Mouse (Mus musculus) forebrain, embryonic 12.5 days (tissue): ENCODE results near the gene Ppl. TPM values are rescaled to one million over a fixed set of nuclear protein-coding genes. Genes with fewer than 3 reads are reported as not detected.

Experiments used
- ATAC-seq: fragments of 200-750 bp; cut with Nextera tagmentation; 2 replicates; pipeline ENCODE4 v1.8.0; 2017; ENCODE audit warnings: moderate TSS enrichment; ENCODE audit not compliant: low FRiP score
- H3K27ac ChIP-seq: fragments of 300-500 bp; sonication (generic); 2 replicates; pipeline ENCODE4 v1.5.1; 2016; ENCODE audit warnings: mild to moderate bottlenecking
- H3K27me3 ChIP-seq: fragments of 300-500 bp; sonication (generic); 2 replicates; pipeline ENCODE4 v1.6.1; 2016; ENCODE audit warnings: mild to moderate bottlenecking
- H3K36me3 ChIP-seq: fragments of 300-500 bp; sonication (generic); replicated peaks from 2 replicates; pipeline ENCODE4 v1.6.1; 2016; ENCODE audit warnings: mild to moderate bottlenecking
- H3K4me1 ChIP-seq: fragments of 300-500 bp; sonication (generic); 2 replicates; pipeline ENCODE4 v1.6.1; 2016
- H3K4me2 ChIP-seq: fragments of 300-500 bp; sonication (generic); 2 replicates; pipeline ENCODE4 v1.6.1; 2016; ENCODE audit warnings: mild to moderate bottlenecking, moderate library complexity
- H3K4me3 ChIP-seq: fragments of 300-500 bp; sonication (generic); replicated peaks from 2 replicates; pipeline ENCODE4 v1.5.1; 2016; ENCODE audit warnings: mild to moderate bottlenecking
- H3K9ac ChIP-seq: fragments of 300-500 bp; sonication (generic); 2 replicates; pipeline ENCODE4 v1.6.1; 2016; ENCODE audit warnings: mild to moderate bottlenecking
- H3K9me3 ChIP-seq: fragments of 300-500 bp; sonication (generic); 2 replicates; pipeline ENCODE4 v1.6.1; 2016
- WGBS: fragments of 180-500 bp; shearing (Covaris S2); methylation state at CpG from one replicate; pipeline ENCODE4 v1.1.7; 2016; 5-methylcytosine and 5-hydroxymethylcytosine counted together
- polyA plus RNA-seq: library from polyadenylated mRNA; unstranded; fragments of >200 nt; fragmentation: Nextera tagmentation; extraction: Ambion mirVana; gene quantifications from 2 replicates; pipeline ENCODE4 v1.2.1, GENCODE M21; 2016

Gene Ppl
- polyA plus RNA-seq, 1 experiment from 2014 or later = 1.1 TPM

- Histone ChIP-seq H3K9ac (no peak overlapping the region), H3K36me3 (peaks cover 58% of the 10 kb centered on the region)
- 95% methylated on average over 4 of the region's 4 CpGs for WGBS
Observed at GRCm38 (mm10) chr16:5063472-5063871, 68.7 kb downstream of the Ppl start.

DNA sequence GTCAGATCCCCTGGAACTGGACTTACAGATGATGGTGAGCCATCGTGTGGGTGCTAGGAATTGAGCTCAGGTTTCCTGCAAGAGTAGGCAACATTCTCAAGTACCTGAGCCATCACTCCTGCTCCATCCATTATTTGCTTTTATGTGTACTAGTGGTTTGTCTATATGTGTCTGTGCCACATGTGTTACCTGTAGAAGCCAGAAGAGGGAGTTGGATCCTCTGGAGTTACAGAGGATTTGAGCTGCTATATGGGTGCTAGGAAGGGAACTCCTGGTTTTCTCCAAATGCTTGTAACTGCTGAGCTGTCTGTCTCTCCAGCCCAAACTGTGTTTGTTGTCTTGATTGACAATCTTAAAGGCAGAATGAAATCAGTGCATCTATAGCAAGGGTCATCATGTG is 74.1 kb downstream of the Ppl start:
- H3K9me3 ChIP-seq = no peaks in the 10 kb centered on the region
- ATAC-seq = no peak
- H3K9ac ChIP-seq = no peak overlapping the region
- 100% methylated on average over 1 of the region's 1 CpGs for WGBS
- H3K36me3 ChIP-seq = peaks cover 58% of the 10 kb centered on the region
- H3K4me2 ChIP-seq = no peak overlapping the region
- no peak overlapping the region for H3K4me3 ChIP-seq
- no peaks in the 10 kb centered on the region for H3K27me3 ChIP-seq
- H3K27ac ChIP-seq = no peak overlapping the region
- no peaks in the 10 kb centered on the region for H3K4me1 ChIP-seq

More at GRCm38 (mm10) chr16:5063472-5063871, 68.7 kb downstream of the Ppl start:
- H3K27me3 ChIP-seq = no peaks in the 10 kb centered on the region
- H3K9me3 ChIP-seq = no peaks in the 10 kb centered on the region
- H3K4me3 ChIP-seq = no peak overlapping the region
- H3K4me2 ChIP-seq = no peak overlapping the region
- no peaks in the 10 kb centered on the region for H3K4me1 ChIP-seq
- no peak for ATAC-seq
- no peak overlapping the region for H3K27ac ChIP-seq

GRCm38 (mm10) chr16:5050251-5051110 is 81.7 kb downstream of the Ppl start:
- WGBS = under 1% methylated on average over 73 of the region's 78 CpGs
- Histone ChIP-seq H3K4me3 (peak overlapping the region; percentile 98), H3K9me3 (no peaks in the 10 kb centered on the region), H3K4me2 (peak overlapping the region; percentile 95), H3K36me3 (peaks cover 36% of the 10 kb centered on the region), H3K27me3 (no peaks in the 10 kb centered on the region), H3K9ac (peak overlapping the region; percentile 94), H3K4me1 (peaks cover 27% of the 10 kb centered on the region), H3K27ac (peak overlapping the region; percentile 95)
- ATAC-seq = peak; percentile 74

- H3K9ac ChIP-seq = peak within 1 kb of the TSS; percentile 94
- H3K27me3 ChIP-seq = no peaks in the 10 kb centered on the region
- peaks cover 36% of the 10 kb centered on the region for H3K36me3 ChIP-seq
- peak within 1 kb of the TSS; percentile 95 for H3K4me2 ChIP-seq
- peaks cover 27% of the 10 kb centered on the region for H3K4me1 ChIP-seq
- peak within 1 kb of the TSS; percentile 95 for H3K27ac ChIP-seq
- peak; percentile 100 for ATAC-seq
- H3K9me3 ChIP-seq = no peaks in the 10 kb centered on the region
- WGBS = under 1% methylated on average over 41 of the region's 56 CpGs
- H3K4me3 ChIP-seq = peak within 1 kb of the TSS; percentile 98
Observed at GRCm38 (mm10) chr16:5049774-5050234, 82.4 kb downstream of the Ppl start, which contains the start of the genes Glyr1 and Ubn1. Gene Glyr1 (minus strand): TSS chr16:5049863. Gene Ubn1 (plus strand): TSS chr16:5050057.

DNA sequence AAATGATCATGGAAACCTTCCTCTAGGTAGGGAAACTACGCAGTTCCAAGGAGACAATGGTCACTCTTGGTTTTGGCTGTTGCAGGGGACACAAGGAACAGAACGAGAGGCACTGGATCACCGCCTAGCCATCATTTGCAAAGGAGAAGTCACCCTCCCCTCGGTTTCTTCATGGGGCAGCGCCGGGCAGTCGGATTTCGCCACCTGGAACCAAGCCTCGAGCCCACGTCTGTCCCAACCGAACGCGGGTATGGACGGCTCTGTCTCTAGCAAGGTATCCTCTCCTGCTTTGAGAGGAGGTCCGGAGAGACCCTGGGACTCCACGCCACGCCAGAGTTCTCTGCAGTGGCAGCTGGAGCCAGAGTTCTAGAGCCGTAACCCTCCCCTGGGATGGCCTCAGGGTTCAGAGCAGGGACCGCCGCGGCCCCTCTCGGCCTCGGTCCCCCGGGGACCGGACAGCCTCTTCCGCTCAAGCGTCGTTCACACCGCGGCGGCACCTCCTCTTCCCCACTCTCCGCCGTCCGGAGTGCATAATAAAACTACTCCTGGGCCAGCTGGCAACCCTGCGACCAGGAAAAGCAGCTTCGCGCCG is 82.9 kb downstream of the Ppl start:
- ATAC-seq = peak; percentile 62
- H3K9me3 ChIP-seq = no peaks in the 10 kb centered on the region
- peak overlapping the region; percentile 98 for H3K4me3 ChIP-seq
- peak overlapping the region; percentile 90 for H3K4me2 ChIP-seq
- no peaks in the 10 kb centered on the region for H3K27me3 ChIP-seq
- peaks cover 27% of the 10 kb centered on the region for H3K4me1 ChIP-seq
- peak overlapping the region; percentile 94 for H3K9ac ChIP-seq
- WGBS = under 1% methylated on average over 38 of the region's 38 CpGs
- H3K27ac ChIP-seq = peak overlapping the region; percentile 89
- peaks cover 42% of the 10 kb centered on the region for H3K36me3 ChIP-seq

DNA sequence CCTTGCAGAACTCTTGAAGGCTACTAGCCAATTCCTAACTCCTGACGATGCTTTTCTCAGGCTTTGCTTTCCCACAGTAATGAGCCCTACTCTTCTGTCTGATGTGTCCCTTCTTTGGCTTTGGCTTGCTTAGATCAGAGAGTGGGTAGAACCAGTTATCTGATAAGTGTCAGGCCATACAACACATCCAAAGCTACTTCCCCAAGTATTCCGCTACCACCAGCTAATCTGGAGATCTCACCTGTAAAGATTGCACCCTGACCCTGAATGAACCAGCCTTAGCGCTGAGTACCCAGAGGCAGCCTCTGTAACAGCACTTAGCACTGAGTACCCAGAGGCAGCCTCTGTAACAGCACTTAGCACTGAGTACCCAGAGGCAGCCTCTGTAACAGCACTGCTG is 86.9 kb downstream of the Ppl start:
- Histone ChIP-seq H3K4me2 (no peak overlapping the region), H3K4me3 (no peak overlapping the region), H3K27ac (no peak overlapping the region), H3K4me1 (peaks cover 13% of the 10 kb centered on the region), H3K9ac (no peak overlapping the region), H3K27me3 (no peaks in the 10 kb centered on the region), H3K36me3 (peaks cover 73% of the 10 kb centered on the region), H3K9me3 (no peaks in the 10 kb centered on the region)
- ATAC-seq = no peak
- WGBS = 96% methylated on average over 3 of the region's 3 CpGs

GRCm38 (mm10) chr16:5036649-5037234 is 95.5 kb downstream of the Ppl start:
- Histone ChIP-seq H3K4me3 (no peak overlapping the region), H3K4me2 (no peak overlapping the region), H3K36me3 (peaks cover 97% of the 10 kb centered on the region), H3K4me1 (no peaks in the 10 kb centered on the region), H3K9me3 (no peaks in the 10 kb centered on the region), H3K9ac (no peak overlapping the region), H3K27me3 (no peaks in the 10 kb centered on the region), H3K27ac (no peak overlapping the region)
- 94% methylated on average over 5 of the region's 5 CpGs for WGBS
- no peak for ATAC-seq

Other genes with a start within 250 kb of the Ppl start
- 80.2 and 85.1 TPM in 2 replicates for gene Mgrn1, start 246.2 kb downstream of the Ppl start, polyA plus RNA-seq
- gene Nudt16l1, start 193.7 kb downstream of the Ppl start, polyA plus RNA-seq = 124 and 125 TPM in 2 replicates
- gene Anks3, start 168.2 kb downstream of the Ppl start, polyA plus RNA-seq = 53.3 and 58.4 TPM in 2 replicates
- gene Sept12, start 134.6 kb downstream of the Ppl start, polyA plus RNA-seq = not detected in 2 replicates
- gene Smim22, start 125.1 kb downstream of the Ppl start, polyA plus RNA-seq = 1.8 and 2.4 TPM in 2 replicates
- 80.2 and 83.5 TPM in 2 replicates for gene Rogdi, start 118.9 kb downstream of the Ppl start, polyA plus RNA-seq
- gene Glyr1, start 82.6 kb downstream of the Ppl start, polyA plus RNA-seq = 216 and 238 TPM in 2 replicates
- gene Ubn1, start 82.4 kb downstream of the Ppl start, polyA plus RNA-seq = 23.8 and 24.8 TPM in 2 replicates
- 0.28 and 0.33 TPM in 2 replicates for gene Sec14l5, start 14.7 kb upstream of the Ppl start, polyA plus RNA-seq
- 9.3 and 12.8 TPM in 2 replicates for gene Nagpa, start 71.6 kb upstream of the Ppl start, polyA plus RNA-seq
- 4.7 and 5.9 TPM in 2 replicates for gene AU021092, start 89.9 kb upstream of the Ppl start, polyA plus RNA-seq
- gene Alg1, start 101.2 kb upstream of the Ppl start, polyA plus RNA-seq = 24.4 and 27.1 TPM in 2 replicates
- 10.2 and 11.2 TPM in 2 replicates for gene Eef2kmt, start 123.6 kb upstream of the Ppl start, polyA plus RNA-seq